Mouse (Mus musculus): ENCODE measurements around the gene Nub1. TPM values are rescaled to one million over a fixed set of nuclear protein-coding genes. Genes with fewer than 3 reads are reported as not detected.

The Nub1 gene
- polyA plus RNA-seq, 1 experiment from 2014 or later, result 40.0 TPM

- Histone ChIP-seq H3K9me3 (ENCODE audit: control insufficient read depth, low read length) (no peaks in the 10 kb centered on the region), H3K27ac (ENCODE audit: low read length) (peak within 1 kb of the TSS; percentile 88), H3K27me3 (ENCODE audit: control insufficient read depth, insufficient read depth, low read depth, low read length) (no peaks in the 10 kb centered on the region; the same call in 1 of the 2 replicates), H3K9ac (ENCODE audit: low read length) (peak within 1 kb of the TSS; percentile 87), H3K4me2 (ENCODE audit: low read depth, low read length) (peak within 1 kb of the TSS; percentile 87), H3K36me3 (ENCODE audit: control insufficient read depth, insufficient read depth, low read length) (no peaks in the 10 kb centered on the region), H3K4me1 (replicated peaks; ENCODE audit: control insufficient read depth, insufficient read depth, low read length) (peaks cover 42% of the 10 kb centered on the region), H3K4me3 (ENCODE audit: low read length) (peak within 1 kb of the TSS; percentile 76)
- peak; percentile 53 for ATAC-seq (ENCODE audit: low read depth)
- WGBS, result under 1% methylated on average over 23 of the region's 23 CpGs
Observed at GRCm38 (mm10) chr5:24730488-24730871, 45.1 kb downstream of the Nub1 start, which contains the start of gene Wdr86. TSS of gene Wdr86 (minus strand) at chr5:24730727.

GRCm38 (mm10) chr5:24730986-24731385 lies 45.7 kb downstream of the Nub1 start:
- no peaks in the 10 kb centered on the region for H3K9me3 ChIP-seq (ENCODE audit: control insufficient read depth, low read length)
- peak overlapping the region; percentile 87 for H3K4me2 ChIP-seq (ENCODE audit: low read depth, low read length)
- peak overlapping the region; percentile 88 for H3K27ac ChIP-seq (ENCODE audit: low read length)
- H3K27me3 ChIP-seq (ENCODE audit: control insufficient read depth, insufficient read depth, low read depth, low read length), result no peaks in the 10 kb centered on the region; the same call in 1 of the 2 replicates
- no peaks in the 10 kb centered on the region for H3K36me3 ChIP-seq (ENCODE audit: control insufficient read depth, insufficient read depth, low read length)
- H3K4me1 ChIP-seq (replicated peaks; ENCODE audit: control insufficient read depth, insufficient read depth, low read length), result peaks cover 37% of the 10 kb centered on the region
- H3K4me3 ChIP-seq (ENCODE audit: low read length), result peak overlapping the region; percentile 76
- ATAC-seq (ENCODE audit: low read depth), result peak; percentile 34
- H3K9ac ChIP-seq (ENCODE audit: low read length), result peak overlapping the region; percentile 87
- WGBS, result 3% methylated on average over 15 of the region's 15 CpGs

DNA sequence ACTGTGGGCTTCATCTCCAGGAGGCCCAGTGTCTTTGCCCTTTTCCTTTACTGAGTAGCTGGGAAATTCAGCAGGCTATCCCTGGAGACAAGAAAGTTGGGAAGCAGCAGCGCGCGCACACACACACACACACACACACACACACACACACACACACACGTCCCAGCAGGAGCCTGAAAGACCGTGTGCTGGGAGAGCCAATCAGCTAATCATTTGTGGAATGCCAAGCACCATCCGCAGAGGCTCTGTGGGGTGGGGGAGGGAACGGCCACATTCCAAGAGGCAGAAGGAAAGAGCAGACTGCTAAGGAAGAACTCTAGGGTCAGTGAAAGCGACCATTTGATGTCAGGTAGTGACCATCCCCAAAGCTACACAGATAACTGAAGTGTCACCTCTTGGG lies 47.8 kb downstream of the Nub1 start:
- Histone ChIP-seq H3K27ac (ENCODE audit: low read length) (peak overlapping the region; percentile 78), H3K36me3 (ENCODE audit: control insufficient read depth, insufficient read depth, low read length) (no peaks in the 10 kb centered on the region), H3K9ac (ENCODE audit: low read length) (peak overlapping the region; percentile 44; the same call in 1 of the 2 replicates), H3K4me1 (replicated peaks; ENCODE audit: control insufficient read depth, insufficient read depth, low read length) (peaks cover 24% of the 10 kb centered on the region), H3K4me3 (ENCODE audit: low read length) (no peak overlapping the region), H3K27me3 (ENCODE audit: control insufficient read depth, insufficient read depth, low read depth, low read length) (no peaks in the 10 kb centered on the region; the same call in 1 of the 2 replicates), H3K9me3 (ENCODE audit: control insufficient read depth, low read length) (no peaks in the 10 kb centered on the region), H3K4me2 (ENCODE audit: low read depth, low read length) (peak overlapping the region; percentile 36; the same call in 1 of the 2 replicates)
- 4% methylated on average over 8 of the region's 8 CpGs for WGBS
- ATAC-seq (ENCODE audit: low read depth), result peak; percentile 83

- Histone ChIP-seq H3K36me3 (ENCODE audit: control insufficient read depth, insufficient read depth, low read length) (no peaks in the 10 kb centered on the region), H3K9ac (ENCODE audit: low read length) (no peak overlapping the region), H3K27ac (ENCODE audit: low read length) (peak overlapping the region; percentile 73; the same call in 1 of the 2 replicates), H3K27me3 (ENCODE audit: control insufficient read depth, insufficient read depth, low read depth, low read length) (no peaks in the 10 kb centered on the region; the same call in 1 of the 2 replicates), H3K9me3 (ENCODE audit: control insufficient read depth, low read length) (no peaks in the 10 kb centered on the region), H3K4me2 (ENCODE audit: low read depth, low read length) (no peak overlapping the region), H3K4me1 (replicated peaks; ENCODE audit: control insufficient read depth, insufficient read depth, low read length) (peaks cover 26% of the 10 kb centered on the region), H3K4me3 (ENCODE audit: low read length) (no peak overlapping the region)
- WGBS, result 41% methylated on average over 7 of the region's 7 CpGs
- no peak for ATAC-seq (ENCODE audit: low read depth)
Observed at GRCm38 (mm10) chr5:24733771-24734426, 48.6 kb downstream of the Nub1 start.

GRCm38 (mm10) chr5:24737595-24737994 lies 52.3 kb downstream of the Nub1 start:
- Histone ChIP-seq H3K4me3 (ENCODE audit: low read length) (no peak overlapping the region), H3K9me3 (ENCODE audit: control insufficient read depth, low read length) (no peaks in the 10 kb centered on the region), H3K36me3 (ENCODE audit: control insufficient read depth, insufficient read depth, low read length) (no peaks in the 10 kb centered on the region), H3K27ac (ENCODE audit: low read length) (no peak overlapping the region), H3K4me1 (replicated peaks; ENCODE audit: control insufficient read depth, insufficient read depth, low read length) (peaks cover 28% of the 10 kb centered on the region), H3K4me2 (ENCODE audit: low read depth, low read length) (no peak overlapping the region), H3K27me3 (ENCODE audit: control insufficient read depth, insufficient read depth, low read depth, low read length) (no peaks in the 10 kb centered on the region), H3K9ac (ENCODE audit: low read length) (no peak overlapping the region)
- no peak for ATAC-seq (ENCODE audit: low read depth)
- WGBS, result 86% methylated on average over 10 of the region's 10 CpGs

DNA sequence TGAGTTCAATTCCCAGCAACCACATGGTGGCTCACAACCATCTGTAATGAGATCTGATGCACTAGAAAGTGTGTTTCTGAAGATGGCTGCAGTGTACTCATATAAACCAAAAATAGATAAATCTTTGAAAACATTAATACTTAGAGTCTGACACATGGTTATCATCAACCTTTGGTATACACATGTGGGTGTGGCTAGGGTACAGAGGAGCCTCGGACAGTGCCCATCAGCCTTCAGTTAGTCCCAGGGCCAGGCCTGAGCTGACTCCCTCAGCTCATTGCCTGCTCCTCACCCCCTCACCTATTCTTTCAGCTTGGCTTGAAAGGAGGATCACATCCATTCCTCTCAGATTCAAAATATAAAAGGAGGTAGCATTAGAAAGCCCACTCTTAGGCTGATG lies 53.2 kb downstream of the Nub1 start:
- no peak overlapping the region for H3K4me3 ChIP-seq (ENCODE audit: low read length)
- H3K4me2 ChIP-seq (ENCODE audit: low read depth, low read length), result no peak overlapping the region
- no peaks in the 10 kb centered on the region for H3K36me3 ChIP-seq (ENCODE audit: control insufficient read depth, insufficient read depth, low read length)
- ATAC-seq (ENCODE audit: low read depth), result no peak
- H3K27me3 ChIP-seq (ENCODE audit: control insufficient read depth, insufficient read depth, low read depth, low read length), result no peaks in the 10 kb centered on the region
- peaks cover 20% of the 10 kb centered on the region for H3K4me1 ChIP-seq (replicated peaks; ENCODE audit: control insufficient read depth, insufficient read depth, low read length)
- 72% methylated on average over 1 of the region's 1 CpGs for WGBS
- peak overlapping the region; percentile 85 for H3K27ac ChIP-seq (ENCODE audit: low read length)
- H3K9ac ChIP-seq (ENCODE audit: low read length), result no peak overlapping the region
- no peaks in the 10 kb centered on the region for H3K9me3 ChIP-seq (ENCODE audit: control insufficient read depth, low read length)

GRCm38 (mm10) chr5:24739141-24739753 lies 53.9 kb downstream of the Nub1 start:
- peak overlapping the region; percentile 18; the same call in 1 of the 2 replicates for H3K4me2 ChIP-seq (ENCODE audit: low read depth, low read length)
- no peaks in the 10 kb centered on the region for H3K27me3 ChIP-seq (ENCODE audit: control insufficient read depth, insufficient read depth, low read depth, low read length)
- H3K36me3 ChIP-seq (ENCODE audit: control insufficient read depth, insufficient read depth, low read length), result no peaks in the 10 kb centered on the region
- H3K27ac ChIP-seq (ENCODE audit: low read length), result peak overlapping the region; percentile 85
- H3K4me3 ChIP-seq (ENCODE audit: low read length), result peak overlapping the region; percentile 9; the same call in 1 of the 2 replicates
- H3K4me1 ChIP-seq (replicated peaks; ENCODE audit: control insufficient read depth, insufficient read depth, low read length), result peaks cover 19% of the 10 kb centered on the region
- WGBS, result 32% methylated on average over 15 of the region's 15 CpGs
- H3K9ac ChIP-seq (ENCODE audit: low read length), result peak overlapping the region; percentile 36; the same call in 1 of the 2 replicates
- peak; percentile 80 for ATAC-seq (ENCODE audit: low read depth)
- H3K9me3 ChIP-seq (ENCODE audit: control insufficient read depth, low read length), result no peaks in the 10 kb centered on the region

DNA sequence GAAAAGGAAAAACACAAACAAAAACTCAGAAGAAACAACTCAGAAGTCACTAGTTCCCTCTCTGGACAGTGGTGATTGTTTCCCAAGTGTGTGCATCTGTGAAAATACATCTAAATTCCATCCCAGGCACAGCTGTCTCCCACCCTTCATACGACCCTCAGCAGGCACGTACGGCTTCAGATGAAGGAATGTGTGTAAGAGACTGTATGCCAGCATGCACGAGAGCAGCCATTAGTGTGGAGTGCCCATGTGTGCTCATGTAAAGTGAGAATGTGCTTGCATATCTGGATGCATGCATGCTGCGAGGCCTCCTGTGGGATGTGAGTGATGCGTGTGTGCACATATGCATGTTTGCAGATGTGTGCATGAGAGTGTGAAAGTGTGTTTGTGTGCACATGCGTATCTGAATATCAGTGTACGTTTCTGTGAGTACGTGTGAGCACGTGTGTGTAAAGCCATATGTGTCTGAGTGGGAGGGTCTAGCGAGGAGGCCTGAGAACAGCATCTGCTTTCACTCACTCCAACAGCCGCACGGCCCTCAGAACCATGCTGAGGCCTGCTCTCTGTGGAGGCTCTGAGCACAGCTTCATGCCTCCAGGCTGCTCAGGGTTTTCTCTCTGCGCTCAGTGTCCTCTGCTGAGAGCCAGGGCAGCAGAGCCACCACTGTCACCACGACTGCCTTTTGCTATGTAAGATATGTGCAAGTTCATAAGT lies 56.0 kb downstream of the Nub1 start:
- Histone ChIP-seq H3K36me3 (ENCODE audit: control insufficient read depth, insufficient read depth, low read length) (no peaks in the 10 kb centered on the region), H3K4me3 (ENCODE audit: low read length) (no peak overlapping the region), H3K9me3 (ENCODE audit: control insufficient read depth, low read length) (no peaks in the 10 kb centered on the region), H3K27ac (ENCODE audit: low read length) (peak overlapping the region; percentile 26; the same call in 1 of the 2 replicates), H3K27me3 (ENCODE audit: control insufficient read depth, insufficient read depth, low read depth, low read length) (no peaks in the 10 kb centered on the region), H3K4me1 (replicated peaks; ENCODE audit: control insufficient read depth, insufficient read depth, low read length) (peaks cover 19% of the 10 kb centered on the region), H3K4me2 (ENCODE audit: low read depth, low read length) (no peak overlapping the region), H3K9ac (ENCODE audit: low read length) (no peak overlapping the region)
- peak; percentile 64 for ATAC-seq (ENCODE audit: low read depth)
- 57% methylated on average over 15 of the region's 15 CpGs for WGBS

DNA sequence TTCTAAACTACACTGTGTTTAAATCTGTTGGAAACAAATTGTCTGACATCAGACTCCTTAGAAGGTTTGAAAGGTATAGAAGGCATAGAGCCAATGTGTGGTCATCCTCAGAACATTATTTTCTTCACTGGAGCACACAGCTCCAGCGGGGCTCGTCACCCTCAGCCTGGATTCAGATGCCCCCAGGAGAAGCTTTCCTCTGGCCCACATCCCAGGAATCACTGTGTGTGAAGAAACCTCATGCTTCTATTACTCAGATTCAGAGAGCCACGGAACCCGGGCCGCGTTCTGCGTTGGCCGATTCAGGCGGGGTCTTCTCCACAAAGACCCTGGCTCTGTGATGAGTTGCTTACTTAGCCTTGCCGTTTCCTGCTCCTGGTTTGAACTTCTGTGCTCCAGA lies 58.6 kb downstream of the Nub1 start:
- 86% methylated on average over 10 of the region's 10 CpGs for WGBS
- no peak overlapping the region for H3K9ac ChIP-seq (ENCODE audit: low read length)
- no peaks in the 10 kb centered on the region for H3K27me3 ChIP-seq (ENCODE audit: control insufficient read depth, insufficient read depth, low read depth, low read length)
- H3K9me3 ChIP-seq (ENCODE audit: control insufficient read depth, low read length), result no peaks in the 10 kb centered on the region
- H3K36me3 ChIP-seq (ENCODE audit: control insufficient read depth, insufficient read depth, low read length), result no peaks in the 10 kb centered on the region
- no peak overlapping the region for H3K4me3 ChIP-seq (ENCODE audit: low read length)
- peaks cover 16% of the 10 kb centered on the region for H3K4me1 ChIP-seq (replicated peaks; ENCODE audit: control insufficient read depth, insufficient read depth, low read length)
- ATAC-seq (ENCODE audit: low read depth), result no peak
- no peak overlapping the region for H3K4me2 ChIP-seq (ENCODE audit: low read depth, low read length)
- H3K27ac ChIP-seq (ENCODE audit: low read length), result no peak overlapping the region
